Mouse (Mus musculus) ES-E14 (cell line): ENCODE results near the gene Olfr530. TPM values are rescaled to one million over a fixed set of nuclear protein-coding genes. Genes with fewer than 3 reads are reported as not detected.

Experiments used
- DNase-seq: peaks from one replicate; pipeline ENCODE4 v3.0.0-alpha.2; 2013; ENCODE audit warnings: low read depth, low spot score
- H3K27ac ChIP-seq: 2 replicates; pipeline ENCODE4 v1.5.1; 2012; ENCODE audit warnings: low read depth, mild to moderate bottlenecking, low read length, moderate library complexity, mixed read lengths; ENCODE audit not compliant: poor library complexity, insufficient read depth, severe bottlenecking
- H3K36me3 ChIP-seq: 2 replicates; pipeline ENCODE4 v1.6.1; 2012; ENCODE audit warnings: mild to moderate bottlenecking, low read length, moderate library complexity, mixed read lengths; ENCODE audit not compliant: control insufficient read depth, poor library complexity, insufficient read depth, severe bottlenecking
- H3K4me1 ChIP-seq, 2 experiments: fragments of 150-350 bp in 1 of 2; sonication (generic) in 1 of 2; 2 replicates each; pipeline ENCODE4 v1.6.1; 2012; ENCODE audit warnings: low read length in 2 of 2, mild to moderate bottlenecking in 1 of 2, mixed read lengths in 1 of 2; ENCODE audit not compliant: control insufficient read depth in 2 of 2, insufficient read depth in 2 of 2, poor library complexity in 1 of 2
- H3K4me3 ChIP-seq, 2 experiments: fragments of 150-350 bp in 1 of 2; sonication (generic) in 1 of 2; 2 replicates each; pipeline ENCODE4 v1.5.1; 2012; ENCODE audit warnings: low read length in 2 of 2, low read depth in 1 of 2, mild to moderate bottlenecking in 1 of 2, mixed read lengths in 1 of 2; ENCODE audit not compliant: insufficient read depth in 1 of 2, poor library complexity in 1 of 2, severe bottlenecking in 1 of 2
- H3K9ac ChIP-seq: 2 replicates; pipeline ENCODE4 v1.6.1; 2012; ENCODE audit warnings: low read depth, mild to moderate bottlenecking, low read length, mixed read lengths; ENCODE audit not compliant: poor library complexity, insufficient read depth, severe bottlenecking
- H3K9me3 ChIP-seq: fragments of 150-350 bp; sonication (generic); 2 replicates; pipeline ENCODE4 v1.6.1; 2012; ENCODE audit warnings: low read depth, mild to moderate bottlenecking, low read length; ENCODE audit not compliant: control insufficient read depth, insufficient read depth
- CHD2 ChIP-seq: IDR thresholded peaks from 2 replicates; pipeline ENCODE4 v1.6.1; 2014; ENCODE audit warnings: mild to moderate bottlenecking, low read depth, low read length, inconsistent platforms
- HCFC1 ChIP-seq: IDR thresholded peaks from 2 replicates; pipeline ENCODE4 v1.6.1; 2012; ENCODE audit warnings: low read length, inconsistent platforms, borderline replicate concordance; ENCODE audit not compliant: insufficient read depth
- MAFK ChIP-seq: IDR thresholded peaks from 2 replicates; pipeline ENCODE4 v1.6.1; 2014; ENCODE audit warnings: mild to moderate bottlenecking, low read depth, low read length, inconsistent platforms; ENCODE audit not compliant: insufficient read depth
- ZC3H11A ChIP-seq: IDR thresholded peaks from 2 replicates; pipeline ENCODE4 v1.6.1; 2012; ENCODE audit warnings: low read depth, mild to moderate bottlenecking, inconsistent platforms, low read length, borderline replicate concordance
- ZNF384 ChIP-seq: IDR thresholded peaks from 2 replicates; pipeline ENCODE4 v1.6.1; 2012; ENCODE audit warnings: low read depth, low read length, inconsistent platforms
- in situ Hi-C, 2 experiments: fragments of 600-800 bp; cut with MboI; formaldehyde crosslinking; loops; one replicate each; pipeline ENCODE4 v1.15.1; 2025; ENCODE audit warnings: low sequenced_read_pairs in 2 of 2, inconsistent platforms in 1 of 2; ENCODE audit not compliant: unreplicated experiment in 2 of 2
- total RNA-seq: library from RNA; depleted of rRNA; stranded (reverse); fragments of 300-350 nt; gene quantifications from 2 replicates; pipeline ENCODE4 v1.2.3, GENCODE M21; 2012; rRNA removed

Gene Olfr530
- total RNA-seq, result not detected in 2 replicates

DNA sequence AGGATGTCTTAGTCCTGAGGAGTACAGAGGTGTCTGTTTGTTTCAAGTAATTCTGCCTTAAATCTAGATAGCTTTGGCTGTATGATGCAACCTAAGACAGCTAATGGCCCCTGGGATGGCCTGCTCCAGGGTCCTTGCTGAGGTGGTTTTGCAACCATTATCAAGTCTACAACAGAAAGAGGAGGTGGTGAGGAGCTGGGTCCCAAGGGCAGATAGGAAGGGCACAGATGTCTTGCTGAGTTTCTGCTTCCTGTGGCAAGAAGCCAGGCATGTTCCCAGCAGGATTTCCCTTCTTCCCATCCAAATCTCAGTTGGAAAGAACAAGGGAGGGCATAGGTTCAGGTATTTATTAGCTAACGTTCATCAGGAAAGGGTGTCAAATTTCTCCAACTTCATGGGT is at the start of gene Olfr530:
TSS of gene Olfr530 (minus strand) at position 101 of the 400 bp plus-strand sequence.
- H3K4me1 ChIP-seq, result no peaks in the 10 kb centered on the region
- DNase-seq, result no peak
- no peaks in the 10 kb centered on the region for H3K36me3 ChIP-seq
- TF ChIP-seq ZNF384, result no peak
- TF ChIP-seq CHD2, result no peak
- TF ChIP-seq ZC3H11A, result no peak
- no peak for TF ChIP-seq HCFC1
- TF ChIP-seq MAFK, result no peak
- H3K4me3 ChIP-seq, result no peak within 1 kb of the TSS
- no peaks in the 10 kb centered on the region for H3K9me3 ChIP-seq
- no peak within 1 kb of the TSS for H3K27ac ChIP-seq
- H3K9ac ChIP-seq, result no peak within 1 kb of the TSS
- in situ Hi-C loops, result no loop called here

DNA sequence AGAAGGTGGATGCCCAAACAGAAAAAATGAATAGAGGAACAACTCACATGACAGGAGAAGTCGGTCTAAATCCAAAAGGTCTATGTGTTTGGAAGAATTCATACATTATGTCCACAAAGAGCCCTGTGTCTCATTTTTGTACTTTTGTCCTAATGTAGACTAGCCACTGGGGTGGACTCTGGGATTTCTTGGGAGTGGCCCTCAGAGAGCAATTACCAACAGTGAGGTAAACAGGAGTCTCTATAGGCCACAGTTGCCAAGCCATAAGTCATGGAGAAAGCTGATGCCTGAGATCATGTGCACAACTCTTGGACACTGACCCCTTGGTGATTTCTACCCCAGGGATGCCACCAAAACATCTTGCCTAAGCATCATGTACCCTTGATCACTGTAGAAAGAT is 45.4 kb upstream of the Olfr530 start, which contains the start of gene Olfr532:
TSS of gene Olfr532 (minus strand) at position 101 of the 400 bp plus-strand sequence.
- H3K27ac ChIP-seq, result no peak within 1 kb of the TSS
- H3K9me3 ChIP-seq, result no peaks in the 10 kb centered on the region
- no peaks in the 10 kb centered on the region for H3K4me1 ChIP-seq
- no peak within 1 kb of the TSS for H3K4me3 ChIP-seq
- TF ChIP-seq MAFK (no peak), ZC3H11A (no peak), ZNF384 (no peak), HCFC1 (no peak), CHD2 (no peak)
- in situ Hi-C loops, result no loop called here
- H3K36me3 ChIP-seq, result no peaks in the 10 kb centered on the region
- DNase-seq, result no peak
- H3K9ac ChIP-seq, result no peak within 1 kb of the TSS

DNA sequence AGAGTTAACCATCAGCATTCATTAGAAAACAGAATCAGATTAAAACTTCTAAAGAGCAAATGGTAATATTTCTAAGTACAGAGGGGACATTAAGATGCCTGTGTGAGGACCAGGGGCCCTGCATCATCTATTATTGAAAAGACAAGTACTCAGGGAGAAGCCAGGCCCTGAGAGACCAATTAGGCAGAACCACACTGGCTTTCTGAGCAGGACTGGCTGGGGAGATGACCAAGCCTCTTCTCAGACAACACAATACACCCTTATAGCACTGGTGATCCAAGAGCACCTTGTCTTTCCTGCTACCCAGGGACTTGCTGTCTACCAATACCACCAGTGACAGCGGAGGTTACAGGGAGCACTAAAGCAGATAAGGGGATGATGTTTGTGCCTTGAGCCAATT is 26.7 kb upstream of the Olfr530 start, which contains the start of gene Olfr531:
TSS of gene Olfr531 (minus strand) at position 101 of the 400 bp plus-strand sequence.
- in situ Hi-C loops, result no loop called here
- Histone ChIP-seq H3K9ac (no peak within 1 kb of the TSS), H3K4me1 (no peaks in the 10 kb centered on the region), H3K36me3 (no peaks in the 10 kb centered on the region), H3K4me3 (no peak within 1 kb of the TSS), H3K9me3 (no peaks in the 10 kb centered on the region), H3K27ac (no peak within 1 kb of the TSS)
- no peak for DNase-seq
- no peak for TF ChIP-seq HCFC1
- TF ChIP-seq ZC3H11A, result no peak
- TF ChIP-seq MAFK, result no peak
- no peak for TF ChIP-seq CHD2
- TF ChIP-seq ZNF384, result no peak

DNA sequence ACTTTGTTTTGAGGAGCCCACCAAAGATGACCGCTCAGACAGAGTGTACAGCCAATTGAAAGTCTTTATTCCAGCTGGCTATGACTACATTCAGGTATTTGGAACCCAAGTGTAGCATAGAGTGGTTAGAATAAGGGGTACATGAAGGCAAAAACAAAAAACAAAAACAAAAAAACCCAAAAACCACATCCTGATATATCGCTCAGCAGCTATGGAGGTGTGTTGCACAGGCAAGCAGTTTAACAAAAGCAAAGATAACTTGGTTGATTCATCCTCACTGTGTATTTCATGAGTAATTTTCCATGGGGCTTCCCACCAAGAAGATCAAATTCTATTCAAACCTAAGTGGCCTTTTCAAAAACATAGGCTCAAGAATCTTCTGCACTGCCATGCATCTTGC is 780 bp upstream of the Olfr530 start:
- Histone ChIP-seq H3K4me3 (no peak overlapping the region), H3K27ac (no peak overlapping the region), H3K36me3 (no peaks in the 10 kb centered on the region), H3K9ac (no peak overlapping the region), H3K9me3 (no peaks in the 10 kb centered on the region), H3K4me1 (no peaks in the 10 kb centered on the region)
- TF ChIP-seq MAFK (no peak), HCFC1 (no peak), CHD2 (no peak), ZC3H11A (no peak), ZNF384 (no peak)
- DNase-seq, result no peak
- in situ Hi-C loops, result no loop called here

DNA sequence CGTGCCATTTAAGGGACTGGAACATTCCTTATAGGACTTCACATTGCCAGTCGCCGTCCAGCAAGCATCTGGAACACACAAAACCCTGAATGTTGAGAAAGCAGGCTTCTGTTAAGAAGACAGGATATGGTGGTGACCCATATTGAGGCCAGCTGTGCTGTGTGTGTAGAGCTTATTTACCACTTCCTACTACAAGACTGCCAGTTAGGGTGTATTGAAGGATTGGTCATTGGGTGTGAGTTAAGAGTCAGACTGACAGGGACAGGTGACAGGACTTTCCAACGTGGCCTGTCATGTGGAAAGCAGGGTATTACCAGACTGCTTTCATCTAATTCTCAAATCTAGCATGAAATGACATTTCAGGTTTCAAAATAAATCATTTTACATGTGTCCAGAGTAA is 1.8 kb downstream of the Olfr530 start:
- Histone ChIP-seq H3K27ac (no peak overlapping the region), H3K36me3 (no peaks in the 10 kb centered on the region), H3K9me3 (no peaks in the 10 kb centered on the region), H3K4me3 (no peak overlapping the region), H3K4me1 (no peaks in the 10 kb centered on the region), H3K9ac (no peak overlapping the region)
- in situ Hi-C loops, result no loop called here
- TF ChIP-seq CHD2, result no peak
- DNase-seq, result no peak
